Mouse (Mus musculus) brown adipose tissue, adult 24 weeks (tissue): ENCODE measurements around the gene Ccdc9b. TPM values are rescaled to one million over a fixed set of nuclear protein-coding genes. Genes with fewer than 3 reads are reported as not detected.

Experiments
- H3K27ac ChIP-seq: fragments of 200-500 bp; replicated peaks from 2 replicates; pipeline ENCODE4 v1.5.1; 2012; ENCODE audit warnings: low read depth, mild to moderate bottlenecking, low read length
- H3K4me1 ChIP-seq: fragments of 200-500 bp; 2 replicates; pipeline ENCODE4 v1.6.1; 2012; ENCODE audit warnings: low read length, mixed read lengths; ENCODE audit not compliant: control insufficient read depth, insufficient read depth, insufficient read length
- H3K4me3 ChIP-seq: fragments of 200-500 bp; 2 replicates; pipeline ENCODE4 v1.5.1; 2012; ENCODE audit warnings: low read depth, mild to moderate bottlenecking, low read length, moderate library complexity; ENCODE audit not compliant: insufficient read depth
- polyA plus RNA-seq: library from polyadenylated mRNA; stranded (reverse); fragments of >200 nt; gene quantifications from 2 replicates; pipeline ENCODE4 v1.2.4, GENCODE M21; 2012; ENCODE audit not compliant: missing spikeins, insufficient read depth, insufficient read length

Ccdc9b gene
- polyA plus RNA-seq, 1 experiment: 4.8 TPM

DNA sequence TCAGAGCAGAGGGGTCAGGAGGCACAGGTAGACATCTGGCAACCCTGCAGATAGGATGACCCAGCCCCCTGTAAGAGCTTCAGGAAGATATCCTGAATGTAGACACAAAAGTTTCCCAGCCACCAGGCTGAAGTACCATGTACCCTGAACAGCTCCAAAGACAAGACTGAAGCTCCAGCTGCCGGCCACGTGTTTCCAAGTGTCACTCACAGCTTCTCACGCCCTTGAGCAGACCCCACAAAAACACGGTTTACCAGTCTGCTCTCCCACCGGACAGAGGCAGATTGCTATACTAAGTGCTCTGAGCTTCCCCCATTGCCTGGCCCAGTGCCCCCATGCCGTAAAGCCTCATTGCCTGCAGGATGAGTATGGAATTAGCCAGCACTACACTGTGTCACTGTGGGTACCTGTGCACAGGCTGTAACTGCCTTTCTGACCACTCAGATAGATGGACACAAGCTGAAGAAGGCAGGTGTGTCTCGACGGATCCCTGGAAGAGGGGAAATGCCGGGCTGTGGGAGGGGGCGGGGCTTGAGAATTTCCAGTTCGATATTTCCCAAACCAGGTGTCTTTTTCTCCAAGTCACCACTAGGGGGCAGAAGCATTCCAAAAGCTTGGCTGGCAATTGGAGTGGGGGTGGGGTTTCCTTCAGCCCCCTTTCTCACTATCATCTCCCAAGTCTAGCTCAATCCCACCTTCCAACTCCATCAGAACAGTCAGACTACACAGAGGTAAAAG lies 1.8 kb upstream of the Ccdc9b start:
- H3K4me1 ChIP-seq: peaks cover 23% of the 10 kb centered on the region
- H3K27ac ChIP-seq: peak overlapping the region; percentile 89
- no peak overlapping the region for H3K4me3 ChIP-seq

DNA sequence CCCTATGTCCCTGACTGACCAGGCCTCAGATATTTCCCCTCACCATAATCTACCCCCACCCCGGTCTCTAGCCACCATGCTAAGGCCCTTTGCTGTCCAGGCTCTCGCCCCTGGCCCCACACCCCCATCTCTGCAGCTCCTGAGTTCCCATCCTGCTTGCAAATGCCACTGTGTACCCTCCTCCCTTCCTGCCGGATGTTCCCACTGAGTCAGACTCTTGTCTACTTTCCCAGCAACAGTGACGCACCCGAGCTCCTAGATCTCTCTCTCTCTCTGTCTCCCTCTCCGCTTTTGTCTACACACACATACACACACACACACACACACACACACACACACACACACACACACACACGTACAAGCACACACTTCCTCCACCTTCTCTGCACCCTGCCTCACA lies 1.0 kb upstream of the Ccdc9b start:
- Histone ChIP-seq H3K4me1 (peaks cover 27% of the 10 kb centered on the region), H3K27ac (peak overlapping the region; percentile 89), H3K4me3 (no peak overlapping the region)

DNA sequence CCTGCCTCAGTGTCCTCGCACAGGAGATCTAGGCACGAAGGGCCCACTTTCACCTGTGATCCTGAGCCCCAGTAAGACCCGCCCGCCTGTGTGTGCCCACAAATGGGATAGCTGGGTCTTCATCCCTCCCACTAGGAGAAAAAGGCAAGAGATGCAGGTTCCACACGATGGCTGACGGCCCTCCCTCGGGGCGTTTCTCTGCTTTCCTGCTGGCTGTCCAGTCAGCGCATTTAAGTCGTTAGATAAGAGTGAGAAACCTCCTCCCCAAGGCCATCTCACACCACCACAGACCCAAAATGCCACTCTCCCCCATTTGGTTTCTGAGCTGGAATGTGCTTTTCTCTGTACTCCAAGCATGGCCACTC lies 305 bp upstream of the Ccdc9b start:
- Histone ChIP-seq H3K27ac (peak overlapping the region; percentile 89), H3K4me3 (peak overlapping the region; percentile 60), H3K4me1 (peaks cover 27% of the 10 kb centered on the region)

DNA sequence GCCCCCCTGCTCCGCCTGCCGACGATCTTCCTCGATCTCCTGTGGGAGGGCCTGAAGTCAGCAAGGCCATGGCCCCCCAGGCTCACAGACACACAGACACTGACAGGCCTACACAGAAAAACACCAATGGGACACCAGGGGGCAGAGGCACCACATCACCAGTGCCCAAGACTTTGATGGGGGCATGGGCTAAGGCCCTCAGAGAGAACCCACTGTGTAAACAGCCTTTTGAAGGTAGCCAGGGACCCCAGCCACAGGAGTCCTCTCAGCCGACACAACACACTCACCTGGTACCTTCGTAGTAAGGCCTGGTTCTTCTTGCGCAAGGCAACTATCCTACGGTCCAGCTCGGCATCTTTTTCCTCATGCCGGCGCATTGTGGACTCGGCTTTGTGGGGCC lies 1.1 kb downstream of the Ccdc9b start:
- Histone ChIP-seq H3K4me3 (peak overlapping the region; percentile 60), H3K4me1 (peaks cover 30% of the 10 kb centered on the region), H3K27ac (peak overlapping the region; percentile 96)

DNA sequence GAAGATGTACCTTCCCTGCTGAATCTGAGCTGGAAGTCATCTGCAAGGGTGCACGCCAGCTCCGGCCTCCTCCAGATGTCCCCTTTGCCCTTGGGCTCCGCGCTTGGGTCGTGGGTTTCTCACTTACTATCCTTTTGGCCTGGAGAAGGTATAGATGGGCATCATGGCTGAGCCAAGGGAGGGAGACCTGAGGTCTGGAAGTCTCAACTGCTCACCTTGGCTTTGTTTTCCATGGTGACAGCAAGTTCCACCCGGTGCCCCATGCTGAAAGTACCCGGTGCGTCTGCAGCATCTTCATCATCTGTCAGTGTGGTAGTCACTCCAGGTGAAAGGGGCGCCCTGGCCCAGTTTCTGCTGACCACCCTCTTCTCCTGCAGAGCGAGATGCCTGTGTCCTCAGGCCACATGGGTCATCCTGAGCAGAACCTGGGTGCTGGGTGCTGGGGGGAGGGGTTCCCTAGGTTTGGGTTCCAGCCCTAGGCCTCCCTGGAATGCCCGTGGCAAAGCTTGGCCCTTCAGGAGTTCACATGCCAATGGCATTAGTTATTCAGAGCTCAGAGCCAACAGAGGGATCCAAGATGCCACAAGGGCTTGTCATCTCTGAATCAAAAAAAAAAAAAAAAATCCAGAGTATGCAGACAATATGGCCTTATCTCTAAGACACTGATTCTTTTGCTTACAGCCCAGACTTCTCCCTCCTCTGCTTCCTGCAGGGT lies 2.0 kb downstream of the Ccdc9b start:
- Histone ChIP-seq H3K4me3 (no peak overlapping the region), H3K4me1 (peaks cover 28% of the 10 kb centered on the region), H3K27ac (peak overlapping the region; percentile 96)

DNA sequence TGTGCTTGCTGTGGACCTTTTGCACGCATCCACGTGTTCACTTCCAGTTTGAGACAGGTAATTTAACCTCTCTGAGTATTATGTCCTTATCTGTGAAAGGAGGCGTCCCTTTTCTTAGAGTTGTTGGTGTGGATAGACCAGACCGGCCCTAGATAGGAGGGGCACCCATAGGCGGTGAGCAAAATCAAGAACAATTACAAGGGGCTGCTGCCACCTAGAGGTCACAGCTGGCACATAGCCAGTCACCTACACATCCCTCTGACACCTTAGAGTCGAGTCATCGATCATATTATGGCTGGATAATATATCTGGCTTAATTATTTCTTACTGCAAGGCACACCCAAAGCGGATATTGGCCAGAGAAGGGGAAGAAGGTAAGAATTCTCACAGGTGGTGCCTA lies 2.6 kb downstream of the Ccdc9b start:
- no peak overlapping the region for H3K27ac ChIP-seq
- no peak overlapping the region for H3K4me3 ChIP-seq
- peaks cover 28% of the 10 kb centered on the region for H3K4me1 ChIP-seq

DNA sequence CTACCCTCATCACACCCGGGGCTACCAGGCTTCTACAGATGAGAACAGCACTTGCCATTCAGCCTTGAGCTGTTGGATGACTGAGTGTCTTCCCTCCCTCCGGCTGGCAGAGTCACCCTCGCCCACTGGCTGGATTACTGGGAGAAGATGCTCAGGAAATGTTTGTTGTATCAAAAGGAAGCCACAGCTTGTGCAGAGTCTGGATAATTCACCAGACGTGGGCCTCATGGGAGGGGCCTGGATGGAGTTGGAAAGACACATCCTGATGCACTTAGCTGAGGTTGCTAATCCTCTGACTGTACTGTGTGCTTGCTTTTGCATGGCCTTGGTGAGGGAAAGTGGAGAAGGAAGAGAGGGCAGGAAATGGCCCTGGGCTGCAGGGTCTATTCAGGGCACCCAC lies 6.4 kb downstream of the Ccdc9b start:
- H3K4me1 ChIP-seq: peaks cover 15% of the 10 kb centered on the region
- H3K4me3 ChIP-seq: no peak overlapping the region

DNA sequence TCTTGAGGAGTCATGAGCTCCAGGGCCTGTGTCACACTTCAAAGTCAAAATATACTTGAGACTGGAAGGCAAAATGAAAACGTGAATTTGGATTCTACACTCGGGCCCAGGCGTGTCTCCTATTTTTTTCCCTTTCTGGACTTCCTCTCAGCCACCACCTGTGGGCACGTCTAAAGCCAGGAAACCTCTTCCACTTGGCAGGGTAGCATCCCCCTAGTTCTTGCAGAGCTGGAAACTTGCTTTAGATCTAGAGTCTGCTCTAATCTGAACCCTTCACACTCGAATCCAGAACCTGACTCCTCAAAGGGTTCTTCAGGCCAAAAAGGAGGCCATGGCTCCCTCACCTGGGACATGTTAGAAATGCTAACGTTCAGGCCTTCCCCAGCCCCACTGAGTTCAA lies 7.1 kb downstream of the Ccdc9b start:
- H3K4me1 ChIP-seq: peaks cover 12% of the 10 kb centered on the region; the same call in 1 of the 2 replicates
- no peak overlapping the region for H3K27ac ChIP-seq
- H3K4me3 ChIP-seq: no peak overlapping the region

More for the DNA sequence above, 6.4 kb downstream of the Ccdc9b start:
- H3K27ac ChIP-seq: no peak overlapping the region

DNA sequence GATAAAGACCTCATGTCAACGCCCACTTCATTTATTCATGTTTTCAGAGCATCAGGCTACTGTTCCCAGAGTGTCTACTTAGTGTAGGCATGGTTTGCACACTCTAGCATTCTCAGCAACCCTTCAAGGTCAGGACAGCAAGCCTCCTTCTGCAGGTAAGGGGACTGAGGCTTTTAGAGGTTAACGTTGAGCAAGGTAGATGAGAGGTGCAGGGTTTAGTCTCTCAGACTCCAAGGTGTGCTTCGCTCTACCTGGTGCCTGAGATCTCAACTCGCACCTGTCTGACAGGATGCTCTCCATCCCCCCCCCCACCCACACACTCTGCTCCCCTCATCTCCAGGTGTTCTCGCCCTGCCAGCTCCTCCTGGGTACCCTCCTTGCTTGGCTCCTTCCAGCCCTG lies 8.3 kb downstream of the Ccdc9b start:
- no peak overlapping the region for H3K27ac ChIP-seq
- H3K4me3 ChIP-seq: no peak overlapping the region
- H3K4me1 ChIP-seq: peaks cover 7% of the 10 kb centered on the region; the same call in 1 of the 2 replicates

DNA sequence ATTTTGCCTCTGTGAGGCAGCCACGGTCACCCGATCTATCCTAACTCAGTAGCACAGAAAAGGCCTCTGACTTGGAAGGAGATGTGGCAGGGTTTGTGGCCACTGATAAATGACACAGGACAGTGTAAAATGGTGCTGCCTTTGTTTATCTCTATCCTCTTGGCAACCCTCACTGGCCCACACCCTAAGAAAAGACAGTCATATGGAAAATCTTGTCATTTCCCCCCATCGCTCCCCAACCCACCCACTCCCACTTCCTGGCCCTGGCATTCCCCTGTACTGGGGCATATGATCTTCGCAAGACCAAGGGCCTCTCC lies 9.7 kb downstream of the Ccdc9b start:
- Histone ChIP-seq H3K27ac (no peak overlapping the region), H3K4me1 (peaks cover 3% of the 10 kb centered on the region; the same call in 1 of the 2 replicates), H3K4me3 (no peak overlapping the region)

DNA sequence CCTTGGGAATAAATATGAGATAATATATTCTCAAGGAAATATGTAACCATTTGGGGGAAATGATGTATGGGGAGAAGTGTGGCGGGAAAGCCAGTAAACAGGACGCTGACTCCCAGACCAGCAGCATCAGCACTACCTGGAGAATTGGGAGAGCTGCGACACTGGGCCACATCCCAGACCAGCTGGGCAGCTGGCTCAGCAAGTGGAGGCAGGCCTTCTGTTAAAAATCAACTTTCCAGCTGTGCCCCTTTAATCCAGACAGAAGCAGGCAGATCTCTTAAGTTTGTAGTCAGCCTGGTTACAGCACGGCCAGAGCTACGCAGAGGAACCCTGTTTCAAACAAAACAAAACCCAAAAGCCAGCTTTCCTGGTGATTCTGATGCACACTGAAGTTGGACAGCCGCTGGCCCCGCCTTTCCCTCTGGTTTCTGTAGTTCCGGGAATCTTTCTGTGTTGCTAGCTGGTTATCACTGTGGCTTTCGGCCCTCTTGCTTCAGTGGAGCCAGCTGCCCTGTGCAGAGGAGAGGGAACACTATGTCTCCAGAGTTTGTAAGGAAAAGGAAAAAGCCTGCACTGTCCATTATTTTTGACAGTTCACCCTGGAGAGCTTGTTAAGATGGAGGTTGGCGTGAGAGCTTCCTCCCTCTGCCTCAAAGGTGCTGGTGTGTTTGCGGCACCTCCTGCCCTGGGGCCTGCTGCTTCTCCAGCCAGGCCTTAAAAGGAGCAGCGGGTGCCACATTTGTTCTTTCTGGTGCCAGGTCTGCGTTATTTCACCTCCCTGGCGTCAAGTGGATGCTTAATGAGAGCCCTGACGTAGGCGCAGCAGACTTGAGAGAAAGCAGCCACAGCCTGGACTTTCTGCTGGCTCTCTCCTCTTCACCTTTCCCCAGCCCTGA lies 10.3 kb downstream of the Ccdc9b start:
- Histone ChIP-seq H3K4me3 (no peak overlapping the region), H3K27ac (no peak overlapping the region), H3K4me1 (peaks cover 2% of the 10 kb centered on the region; the same call in 1 of the 2 replicates)

DNA sequence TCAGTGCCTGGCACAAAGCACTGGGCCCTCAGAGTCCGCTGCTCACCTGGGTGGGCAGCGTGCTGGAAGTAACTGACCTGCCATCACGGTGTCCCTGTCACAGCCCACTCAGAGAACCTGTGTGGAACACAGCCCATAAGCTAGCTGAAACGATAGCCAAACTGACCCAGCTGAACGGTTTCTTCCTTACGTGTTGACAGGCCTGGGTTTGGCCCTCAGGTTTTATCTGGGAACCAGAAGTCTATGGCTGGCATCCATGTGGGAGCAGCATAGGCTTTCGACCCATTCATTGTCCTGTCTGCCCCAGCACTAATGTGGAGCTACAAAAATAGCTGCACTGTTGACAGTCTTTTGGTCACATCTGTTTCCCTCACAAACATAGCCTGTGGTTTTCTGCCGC lies 12.0 kb downstream of the Ccdc9b start:
- Histone ChIP-seq H3K4me3 (no peak overlapping the region), H3K27ac (no peak overlapping the region), H3K4me1 (no peaks in the 10 kb centered on the region)

DNA sequence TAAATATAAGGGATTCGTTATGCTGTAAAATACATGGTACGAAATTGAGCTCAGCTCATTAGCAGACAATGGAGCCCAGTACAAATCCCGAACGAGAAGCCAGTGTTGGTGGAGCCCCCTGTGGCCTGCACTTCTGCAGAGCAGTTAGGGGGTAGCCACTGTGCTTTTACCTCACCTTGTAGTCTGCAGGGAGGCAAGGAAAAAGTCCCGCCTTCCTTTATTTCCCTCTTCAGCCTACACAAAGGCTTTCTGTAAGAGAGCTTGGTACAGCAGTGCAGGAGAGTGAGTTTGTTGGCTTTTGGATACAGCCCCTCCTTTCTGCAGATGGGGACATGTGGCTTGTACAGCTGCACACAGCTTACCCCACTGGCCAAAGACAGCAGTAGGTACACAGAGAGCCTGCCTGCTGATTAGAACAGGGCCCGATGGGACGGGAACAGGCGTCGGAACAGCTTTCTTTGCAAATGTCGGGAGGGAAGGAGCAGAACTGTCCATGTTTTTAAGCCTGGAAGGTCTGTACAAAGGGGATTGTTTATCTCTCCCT lies 13.0 kb downstream of the Ccdc9b start:
- no peak overlapping the region for H3K27ac ChIP-seq
- H3K4me3 ChIP-seq: no peak overlapping the region
- peaks cover 3% of the 10 kb centered on the region; the same call in 1 of the 2 replicates for H3K4me1 ChIP-seq

DNA sequence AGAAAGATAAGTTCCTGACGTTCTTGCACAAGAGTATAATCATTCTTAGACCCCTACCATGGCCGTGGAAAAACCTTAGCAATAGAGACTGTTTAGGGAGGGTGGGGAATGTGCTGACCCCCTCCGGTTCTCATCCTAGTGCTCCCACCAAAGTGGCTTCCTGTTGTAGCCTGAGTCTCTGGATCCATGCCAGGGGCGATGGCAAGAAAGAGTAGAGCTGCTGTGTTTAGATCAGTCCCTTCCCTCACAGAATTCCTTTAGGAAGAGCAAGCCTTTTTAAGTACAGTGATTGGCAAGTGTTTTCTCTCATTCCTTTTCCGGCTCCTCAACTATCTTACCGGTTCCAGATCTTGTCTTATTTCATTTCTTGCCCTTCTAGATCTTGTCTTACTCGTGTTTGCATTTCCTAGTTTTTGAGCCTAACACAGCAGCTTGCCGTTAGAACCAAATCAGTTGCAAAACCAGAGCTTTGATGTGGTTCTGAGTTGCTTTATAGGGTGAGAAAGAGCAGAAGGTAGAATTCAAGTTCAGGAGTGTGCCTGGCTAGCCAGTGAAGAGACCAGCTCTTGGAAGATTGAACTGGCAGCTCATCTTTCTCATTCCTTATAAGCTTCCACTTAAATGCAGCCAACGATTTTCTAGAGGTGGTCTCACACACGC lies 15.0 kb downstream of the Ccdc9b start:
- H3K4me1 ChIP-seq: peaks cover 5% of the 10 kb centered on the region; the same call in 1 of the 2 replicates
- no peak overlapping the region for H3K27ac ChIP-seq
- H3K4me3 ChIP-seq: peak overlapping the region; percentile 95
